Mouse (Mus musculus): ENCODE measurements around the gene Ms4a18. TPM values are rescaled to one million over a fixed set of nuclear protein-coding genes. Genes with fewer than 3 reads are reported as not detected.

Gene Ms4a18
- polyA plus RNA-seq, 1 experiment, result not detected

DNA sequence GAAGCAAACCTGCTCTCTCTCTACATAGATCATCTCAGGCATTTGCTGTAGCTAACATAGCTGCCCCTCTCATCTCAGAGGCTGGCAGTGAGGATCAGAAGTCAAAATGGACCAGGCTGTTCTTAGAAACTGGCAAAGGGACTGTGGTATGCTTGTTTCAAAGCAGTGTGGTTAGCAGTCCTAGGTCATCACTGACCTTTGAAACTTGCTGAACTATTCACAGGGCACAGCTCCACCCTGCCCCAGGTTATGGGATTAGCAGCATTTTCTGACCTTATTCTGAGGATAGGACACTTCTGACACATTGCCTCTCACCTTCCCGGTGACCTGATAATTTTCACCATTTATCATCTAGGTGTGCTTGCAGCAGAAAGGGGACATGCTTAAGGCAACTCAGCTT lies 29.3 kb downstream of the Ms4a18 start:
- WGBS, result 97% methylated on average over 1 of the region's 1 CpGs
- TF ChIP-seq POLR2A (IDR thresholded peaks at IDR 0.05; ENCODE audit: low read depth, low read length), result no peak
- TF ChIP-seq CTCF (IDR thresholded peaks at IDR 0.05; ENCODE audit: extremely low read depth, insufficient read depth, insufficient read length, insufficient replicate concordance), result no peak
- no peak for DNase-seq (ENCODE audit: low read depth in 1 of 2, low spot score in 2 of 2)
- no peaks in the 10 kb centered on the region for H3K36me3 ChIP-seq (ENCODE audit: control insufficient read depth, insufficient read depth, low read length)
- H3K27me3 ChIP-seq (ENCODE audit: control insufficient read depth, insufficient read depth, low read length), result no peaks in the 10 kb centered on the region
- H3K4me3 ChIP-seq (ENCODE audit: extremely low read depth, insufficient read depth, insufficient read length), result no peak overlapping the region
- no peaks in the 10 kb centered on the region for H3K4me1 ChIP-seq (ENCODE audit: control insufficient read depth, insufficient read depth, insufficient read length)
- no peak overlapping the region for H3K27ac ChIP-seq (ENCODE audit: insufficient read depth, low read length)

DNA sequence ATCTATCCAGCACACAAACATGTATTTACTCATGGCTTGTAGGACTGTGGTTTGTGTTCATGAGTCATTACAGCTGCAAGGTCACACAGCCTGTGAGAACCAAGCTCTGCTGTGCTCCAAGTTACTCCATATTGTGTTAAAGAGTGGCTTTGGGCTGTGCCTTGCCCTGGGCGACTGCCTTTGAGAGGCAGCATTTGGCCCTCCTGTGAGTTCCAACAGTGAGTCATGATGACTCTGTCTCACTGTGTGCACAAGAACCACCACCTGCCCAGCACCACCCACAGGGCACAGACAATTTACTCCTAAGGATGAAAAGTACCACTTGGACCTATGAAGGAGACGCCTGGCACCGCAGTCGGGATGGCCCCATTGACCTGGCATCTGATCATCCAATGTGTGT lies 31.9 kb downstream of the Ms4a18 start:
- H3K4me1 ChIP-seq (ENCODE audit: control insufficient read depth, insufficient read depth, insufficient read length), result no peaks in the 10 kb centered on the region
- TF ChIP-seq CTCF (IDR thresholded peaks at IDR 0.05; ENCODE audit: extremely low read depth, insufficient read depth, insufficient read length, insufficient replicate concordance) (no peak), POLR2A (IDR thresholded peaks at IDR 0.05; ENCODE audit: low read depth, low read length) (no peak)

DNA sequence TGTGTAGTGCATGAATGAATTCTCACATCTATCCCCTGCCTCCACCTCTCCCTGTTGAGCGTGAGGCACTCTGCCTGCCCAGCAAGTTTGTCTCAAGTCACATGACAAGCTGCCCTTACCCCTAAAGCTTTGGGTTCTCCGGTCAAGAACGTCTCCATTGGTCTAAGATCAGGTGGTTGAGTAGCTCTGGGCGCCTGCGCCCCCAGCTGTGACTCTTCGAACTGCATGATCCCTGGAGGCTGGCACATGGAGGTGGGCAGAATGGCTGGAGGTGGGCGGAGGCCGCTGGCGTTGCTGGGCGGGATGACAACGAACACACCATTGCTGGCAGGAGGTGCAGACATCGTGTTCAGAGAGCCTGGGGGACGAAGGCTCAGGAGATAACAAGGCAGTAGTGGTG lies 33.3 kb downstream of the Ms4a18 start:
- Histone ChIP-seq H3K4me1 (ENCODE audit: control insufficient read depth, insufficient read depth, insufficient read length) (peaks cover 8% of the 10 kb centered on the region; the same call in 1 of the 2 replicates), H3K36me3 (ENCODE audit: control insufficient read depth, insufficient read depth, low read length) (no peaks in the 10 kb centered on the region), H3K27me3 (ENCODE audit: control insufficient read depth, insufficient read depth, low read length) (no peaks in the 10 kb centered on the region), H3K27ac (ENCODE audit: insufficient read depth, low read length) (no peak overlapping the region), H3K4me3 (ENCODE audit: extremely low read depth, insufficient read depth, insufficient read length) (no peak overlapping the region)
- 88% methylated on average over 13 of the region's 13 CpGs for WGBS
- no peak for DNase-seq (ENCODE audit: low read depth in 1 of 2, low spot score in 2 of 2)
- TF ChIP-seq POLR2A (IDR thresholded peaks at IDR 0.05; ENCODE audit: low read depth, low read length) (no peak), CTCF (IDR thresholded peaks at IDR 0.05; ENCODE audit: extremely low read depth, insufficient read depth, insufficient read length, insufficient replicate concordance) (no peak)

More for the DNA sequence above, 31.9 kb downstream of the Ms4a18 start:
- H3K36me3 ChIP-seq (ENCODE audit: control insufficient read depth, insufficient read depth, low read length), result no peaks in the 10 kb centered on the region
- no peaks in the 10 kb centered on the region for H3K27me3 ChIP-seq (ENCODE audit: control insufficient read depth, insufficient read depth, low read length)
- WGBS, result 92% methylated on average over 4 of the region's 4 CpGs
- no peak overlapping the region for H3K27ac ChIP-seq (ENCODE audit: insufficient read depth, low read length)
- H3K4me3 ChIP-seq (ENCODE audit: extremely low read depth, insufficient read depth, insufficient read length), result no peak overlapping the region
- DNase-seq (ENCODE audit: low read depth in 1 of 2, low spot score in 2 of 2), result no peak

DNA sequence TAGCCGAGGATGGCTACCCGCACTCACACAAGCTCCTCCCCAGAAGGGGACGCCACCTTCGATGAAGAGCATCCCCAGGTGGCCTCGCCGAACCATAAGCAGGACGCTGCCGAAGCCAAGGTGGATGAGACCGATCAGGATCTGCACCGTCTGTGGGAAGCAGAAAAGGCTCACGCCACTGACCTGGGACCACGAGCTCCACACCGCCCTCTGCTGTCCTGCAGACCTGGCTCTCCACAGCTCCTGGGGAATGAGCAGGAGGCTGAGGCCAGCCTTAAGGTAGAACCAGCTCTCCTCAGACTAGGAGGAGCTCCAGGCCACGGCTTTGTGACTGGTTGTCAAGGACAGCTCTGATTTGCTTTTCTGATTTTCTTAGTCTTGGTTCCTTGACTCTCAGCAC lies 34.7 kb downstream of the Ms4a18 start:
- WGBS, result 42% methylated on average over 14 of the region's 14 CpGs
- DNase-seq (ENCODE audit: low read depth in 1 of 2, low spot score in 2 of 2), result peak in 1 of 2 experiments; percentile 49
- no peak overlapping the region for H3K4me3 ChIP-seq (ENCODE audit: extremely low read depth, insufficient read depth, insufficient read length)

DNA sequence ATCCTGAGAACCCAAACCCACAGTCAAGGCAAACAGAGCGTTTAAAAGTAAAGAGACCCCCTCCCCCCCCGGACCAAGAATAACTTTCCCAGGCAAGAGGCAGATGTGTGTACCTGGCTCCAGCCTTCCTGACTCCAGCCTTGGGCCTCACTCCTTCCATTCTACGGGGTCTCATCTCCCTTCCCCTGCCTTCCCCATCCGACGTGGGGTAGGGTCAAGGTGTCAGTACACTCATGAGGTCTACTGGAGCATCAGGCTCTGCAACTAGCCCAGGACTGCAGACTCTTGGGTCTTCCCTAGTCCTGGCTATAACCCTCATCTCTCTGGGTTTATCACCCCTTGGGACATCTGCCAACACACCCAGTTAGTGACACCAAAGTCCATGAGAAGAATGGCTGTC lies 37.6 kb downstream of the Ms4a18 start:
- Histone ChIP-seq H3K36me3 (ENCODE audit: control insufficient read depth, insufficient read depth, low read length) (no peaks in the 10 kb centered on the region), H3K27me3 (ENCODE audit: control insufficient read depth, insufficient read depth, low read length) (no peaks in the 10 kb centered on the region), H3K4me3 (ENCODE audit: extremely low read depth, insufficient read depth, insufficient read length) (peak overlapping the region; percentile 49; the same call in 1 of the 2 replicates), H3K4me1 (ENCODE audit: control insufficient read depth, insufficient read depth, insufficient read length) (peaks cover 8% of the 10 kb centered on the region; the same call in 1 of the 2 replicates), H3K27ac (ENCODE audit: insufficient read depth, low read length) (peak overlapping the region; percentile 45)
- WGBS, result 45% methylated on average over 5 of the region's 5 CpGs
- DNase-seq (ENCODE audit: low read depth in 1 of 2, low spot score in 2 of 2), result no peak
- TF ChIP-seq CTCF (IDR thresholded peaks at IDR 0.05; ENCODE audit: extremely low read depth, insufficient read depth, insufficient read length, insufficient replicate concordance) (no peak), POLR2A (IDR thresholded peaks at IDR 0.05; ENCODE audit: low read depth, low read length) (no peak)

More for the DNA sequence above, 34.7 kb downstream of the Ms4a18 start:
- Histone ChIP-seq H3K27ac (ENCODE audit: insufficient read depth, low read length) (no peak overlapping the region), H3K4me1 (ENCODE audit: control insufficient read depth, insufficient read depth, insufficient read length) (peaks cover 8% of the 10 kb centered on the region; the same call in 1 of the 2 replicates), H3K27me3 (ENCODE audit: control insufficient read depth, insufficient read depth, low read length) (no peaks in the 10 kb centered on the region), H3K36me3 (ENCODE audit: control insufficient read depth, insufficient read depth, low read length) (no peaks in the 10 kb centered on the region)
- TF ChIP-seq POLR2A (IDR thresholded peaks at IDR 0.05; ENCODE audit: low read depth, low read length), result no peak
- peak; percentile 49; the same call in 1 of the 2 replicates for TF ChIP-seq CTCF (IDR thresholded peaks at IDR 0.05; ENCODE audit: extremely low read depth, insufficient read depth, insufficient read length, insufficient replicate concordance)

DNA sequence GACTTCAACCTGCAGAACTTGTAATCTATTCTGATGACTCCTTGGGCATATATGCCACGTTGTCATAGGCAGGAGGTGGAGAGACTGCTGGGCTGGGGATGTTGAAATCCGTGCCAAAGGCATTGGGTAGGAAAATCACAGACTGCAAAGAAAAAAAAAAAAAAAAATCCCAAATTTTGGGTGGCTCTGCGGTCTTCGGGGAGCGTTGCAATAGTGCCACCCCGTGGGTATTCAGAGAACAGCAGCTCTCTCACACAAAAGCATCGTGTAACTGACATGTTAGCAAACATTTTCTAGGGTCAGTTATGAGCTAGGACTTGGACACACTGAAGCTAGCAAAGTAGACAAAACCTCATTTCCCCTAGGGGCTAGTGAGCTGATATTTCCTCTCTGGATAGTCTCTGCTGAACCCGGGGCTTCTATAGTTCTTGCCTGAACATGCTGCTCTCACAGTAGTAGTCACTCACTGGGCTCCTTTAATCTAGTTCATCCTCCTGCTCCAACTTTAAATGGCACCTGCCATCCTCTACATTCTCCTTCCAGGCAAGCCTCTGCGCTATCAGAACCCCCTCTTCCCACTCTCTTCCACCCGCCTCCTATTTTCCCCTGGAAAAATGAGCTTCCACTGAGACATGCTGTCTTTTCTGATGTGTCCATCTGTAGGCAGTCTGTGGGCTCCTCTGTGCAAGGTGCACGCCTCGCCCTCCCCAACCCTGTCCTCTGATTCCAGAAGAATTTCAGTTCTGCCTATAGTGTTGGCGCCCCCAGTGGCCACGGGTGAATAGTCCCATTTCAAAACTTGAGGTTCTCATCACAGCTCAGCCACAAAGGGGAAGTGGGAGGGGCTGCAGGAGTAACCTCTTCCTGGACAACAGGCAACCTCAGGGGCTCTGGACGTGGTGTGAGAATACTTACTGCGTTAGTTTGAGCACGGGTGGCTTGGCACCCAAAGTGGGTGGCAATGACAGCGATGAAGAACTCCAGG lies 38.4 kb downstream of the Ms4a18 start:
- TF ChIP-seq POLR2A (IDR thresholded peaks at IDR 0.05; ENCODE audit: low read depth, low read length), result no peak
- peak; percentile 62; the same call in 1 of the 2 replicates for TF ChIP-seq CTCF (IDR thresholded peaks at IDR 0.05; ENCODE audit: extremely low read depth, insufficient read depth, insufficient read length, insufficient replicate concordance)
- peak overlapping the region; percentile 49 for H3K4me3 ChIP-seq (ENCODE audit: extremely low read depth, insufficient read depth, insufficient read length)
- H3K4me1 ChIP-seq (ENCODE audit: control insufficient read depth, insufficient read depth, insufficient read length), result peaks cover 8% of the 10 kb centered on the region; the same call in 1 of the 2 replicates
- H3K36me3 ChIP-seq (ENCODE audit: control insufficient read depth, insufficient read depth, low read length), result no peaks in the 10 kb centered on the region
- WGBS, result 4% methylated on average over 18 of the region's 18 CpGs
- peak overlapping the region; percentile 45 for H3K27ac ChIP-seq (ENCODE audit: insufficient read depth, low read length)
- peak; percentile 81 to 92 for DNase-seq (ENCODE audit: low read depth in 1 of 2, low spot score in 2 of 2)
- H3K27me3 ChIP-seq (ENCODE audit: control insufficient read depth, insufficient read depth, low read length), result no peaks in the 10 kb centered on the region
